Mouse (Mus musculus) adrenal gland, postnatal 4 days (tissue): ENCODE measurements around the gene Cyp2a12. TPM values are rescaled to one million over a fixed set of nuclear protein-coding genes. Genes with fewer than 3 reads are reported as not detected.
"Not testable (repeated sequence)": the region's sequence is repeated elsewhere in the genome, so short reads cannot be mapped to it uniquely, and the experiment has no call there.

ENCODE experiments used
- DNase-seq, 2 experiments: peaks; one replicate each; pipeline ENCODE4 v3.0.0; 2021 to 2022; ENCODE audit warnings: low spot score in 2 of 2, mixed read lengths in 2 of 2
- long read RNA-seq, 2 experiments: library from polyadenylated mRNA; stranded (forward); transcript quantifications; one replicate each; pipeline ENCODE4 v2.0.0; 2021
- total RNA-seq, 2 experiments: library from RNA; stranded (reverse); gene quantifications; 2 replicates each; pipeline ENCODE4 v1.2.3; 2021

Gene Cyp2a12
- total RNA-seq, result 10 to 100 TPM in 1 of 2 experiments, 1 to 10 TPM in 1; 2.1 to 16.2 TPM
- long read RNA-seq, experiment 1, transcript Cyp2a12-201 (9 exons, 1,681 nt), result major isoform, 7 of 11 reads
- long read RNA-seq, experiment 1, partial matches to known transcripts, result 0 of 11 reads
- long read RNA-seq, experiment 1, other reads (novel, unspliced or antisense), result 4 of 11 reads
- long read RNA-seq, experiment 2, result 0 reads

GRCm38 (mm10) chr7:27028789-27029188, at the start of gene Cyp2a12:
TSS of gene Cyp2a12 (plus strand) at chr7:27029081.
- DNase-seq, result no peak

- not testable (repeated sequence) for DNase-seq
Observed at GRCm38 (mm10) chr7:26981464-26981863, 47.4 kb upstream of the Cyp2a12 start.

GRCm38 (mm10) chr7:26981937-26982336, 46.9 kb upstream of the Cyp2a12 start:
- DNase-seq, result not testable (repeated sequence)

- no peak for DNase-seq
Observed at GRCm38 (mm10) chr7:26982551-26982950, 46.3 kb upstream of the Cyp2a12 start.

GRCm38 (mm10) chr7:26983151-26983550, 45.7 kb upstream of the Cyp2a12 start:
- not testable (repeated sequence) for DNase-seq

GRCm38 (mm10) chr7:27026581-27026980, 2.3 kb upstream of the Cyp2a12 start:
- DNase-seq, result not testable (repeated sequence)

- not testable (repeated sequence) for DNase-seq
Observed at GRCm38 (mm10) chr7:27048886-27049285, 20.0 kb downstream of the Cyp2a12 start.

GRCm38 (mm10) chr7:27059333-27059732, 30.5 kb downstream of the Cyp2a12 start:
- DNase-seq, result not testable (repeated sequence)

- DNase-seq, result not testable (repeated sequence)
Observed at GRCm38 (mm10) chr7:27059896-27060295, 31.0 kb downstream of the Cyp2a12 start.

- no peak for DNase-seq
Observed at GRCm38 (mm10) chr7:27078641-27079040, 49.8 kb downstream of the Cyp2a12 start.

GRCm38 (mm10) chr7:27081625-27082024, 52.7 kb downstream of the Cyp2a12 start:
- no peak for DNase-seq

Other genes starting within 250 kb of the Cyp2a12 start
- 1 to 10 TPM in 1 of 2 experiments, not detected in 1; 1.8 TPM for gene Cyp2g1, start 220.2 kb upstream of the Cyp2a12 start, total RNA-seq
- 1 to 10 TPM in 1 of 2 experiments, not detected in 1; 2.9 TPM for gene Cyp2a5, start 193.8 kb upstream of the Cyp2a12 start, total RNA-seq
- 1 to 10 TPM in 1 of 2 experiments, not detected in 1; 4.4 TPM for gene Cyp2a22, start 89.7 kb upstream of the Cyp2a12 start, total RNA-seq
- gene Cyp2f2, start 90.8 kb downstream of the Cyp2a12 start, total RNA-seq, result 100 to 1,000 TPM; 148 to 161 TPM
- not detected for gene Cyp2t4, start 124.6 kb downstream of the Cyp2a12 start, total RNA-seq
- gene Egln2, start 137.7 kb downstream of the Cyp2a12 start, total RNA-seq, result 100 to 1,000 TPM; 106 to 111 TPM
- gene Rab4b, start 149.8 kb downstream of the Cyp2a12 start, total RNA-seq, result 10 to 100 TPM; 53.3 to 60.8 TPM
- gene Gm21983, start 152.0 kb downstream of the Cyp2a12 start, total RNA-seq, result not detected
- 1 to 10 TPM in 1 of 2 experiments, under 1 TPM in 1; 0.62 to 2.3 TPM for gene Mia, start 152.1 kb downstream of the Cyp2a12 start, total RNA-seq
- gene BC024978, start 166.7 kb downstream of the Cyp2a12 start, total RNA-seq, result 10 to 100 TPM; 19.2 to 22.7 TPM
- 100 to 1,000 TPM; 102 to 104 TPM for gene Snrpa, start 167.2 kb downstream of the Cyp2a12 start, total RNA-seq
- 10 to 100 TPM; 12.7 to 14.4 TPM for gene Itpkc, start 199.6 kb downstream of the Cyp2a12 start, total RNA-seq
- gene Coq8b, start 203.9 kb downstream of the Cyp2a12 start, total RNA-seq, result 10 to 100 TPM; 37.1 to 42.0 TPM
- gene Numbl, start 229.4 kb downstream of the Cyp2a12 start, total RNA-seq, result 10 to 100 TPM; 21.0 to 21.1 TPM